Mouse (Mus musculus): ENCODE data around the gene Ccdc103.

GRCm38 (mm10) chr11:102902107-102902506, 21.1 kb downstream of the Ccdc103 start:
- no peak for TF ChIP-seq CTCF (IDR thresholded peaks at IDR 0.05)
- no peak for TF ChIP-seq POLR2A (IDR thresholded peaks at IDR 0.05; ENCODE audit: insufficient read depth, low read depth, low read length)

Data from heart, adult 2 months (tissue).